Mouse (Mus musculus) lung, embryonic 14.5 days (tissue): ENCODE measurements around the gene Nupl1. TPM values are rescaled to one million over a fixed set of nuclear protein-coding genes. Genes with fewer than 3 reads are reported as not detected.

ENCODE experiments used
- ATAC-seq: fragments of 200-750 bp; cut with Nextera tagmentation; 2 replicates; pipeline ENCODE4 v1.8.0; 2017; ENCODE audit warnings: mild to moderate bottlenecking, moderate TSS enrichment, moderate library complexity; ENCODE audit not compliant: insufficient read depth
- DNase-seq: peaks from one replicate; pipeline ENCODE4 v3.0.0-alpha.2; 2015
- H3K27ac ChIP-seq: fragments of 300-500 bp; sonication (generic); 2 replicates; pipeline ENCODE4 v1.5.1; 2014; ENCODE audit warnings: low read depth, mild to moderate bottlenecking, moderate library complexity
- H3K27me3 ChIP-seq: fragments of 300-500 bp; sonication (generic); 2 replicates; pipeline ENCODE4 v1.6.1; 2014; ENCODE audit warnings: low read length, control low read depth; ENCODE audit not compliant: insufficient read depth
- H3K36me3 ChIP-seq: fragments of 300-500 bp; sonication (generic); 2 replicates; pipeline ENCODE4 v1.6.1; 2014; ENCODE audit warnings: control low read depth; ENCODE audit not compliant: insufficient read depth
- H3K4me1 ChIP-seq: fragments of 300-500 bp; sonication (generic); 2 replicates; pipeline ENCODE4 v1.6.1; 2014; ENCODE audit warnings: antibody characterized with exemption, control low read depth; ENCODE audit not compliant: insufficient read depth
- H3K4me2 ChIP-seq: fragments of 300-500 bp; sonication (generic); 2 replicates; pipeline ENCODE4 v1.6.1; 2014; ENCODE audit warnings: mild to moderate bottlenecking
- H3K4me3 ChIP-seq: fragments of 300-500 bp; sonication (generic); 2 replicates; pipeline ENCODE4 v1.5.1; 2014; ENCODE audit warnings: low read depth, low read length
- H3K9ac ChIP-seq: fragments of 300-500 bp; sonication (generic); 2 replicates; pipeline ENCODE4 v1.6.1; 2014
- H3K9me3 ChIP-seq: fragments of 300-500 bp; sonication (generic); 2 replicates; pipeline ENCODE4 v1.6.1; 2016; ENCODE audit warnings: low read depth, low read length, control low read depth
- CTCF ChIP-seq: IDR thresholded peaks from 2 replicates; pipeline ENCODE4 v1.5.1; 2016; ENCODE audit warnings: antibody characterized with exemption, low read depth
- WGBS: fragments of 180-500 bp; shearing (Covaris S2); extraction: QIAGEN DNeasy Blood & Tissue Kit; methylation state at CpG from one replicate; pipeline ENCODE4 v1.1.7; 2014; 5-methylcytosine and 5-hydroxymethylcytosine counted together
- microRNA counts: library from miRNA; unstranded; fragments of <30 nt; microRNA quantifications from one replicate; lab custom pipeline; 2016
- microRNA-seq: library from miRNA; unstranded; fragments of <30 nt; microRNA quantifications from one replicate; pipeline ENCODE4, GENCODE M21; 2016; ENCODE audit warnings: borderline number of aligned reads
- polyA plus RNA-seq: library from polyadenylated mRNA; unstranded; fragments of >200 nt; fragmentation: Nextera tagmentation; extraction: Ambion mirVana; gene quantifications from 2 replicates; pipeline ENCODE4 v1.2.1, GENCODE M21; 2014

The Nupl1 gene
- polyA plus RNA-seq, 1 experiment from 2014 or later, result not detected

DNA sequence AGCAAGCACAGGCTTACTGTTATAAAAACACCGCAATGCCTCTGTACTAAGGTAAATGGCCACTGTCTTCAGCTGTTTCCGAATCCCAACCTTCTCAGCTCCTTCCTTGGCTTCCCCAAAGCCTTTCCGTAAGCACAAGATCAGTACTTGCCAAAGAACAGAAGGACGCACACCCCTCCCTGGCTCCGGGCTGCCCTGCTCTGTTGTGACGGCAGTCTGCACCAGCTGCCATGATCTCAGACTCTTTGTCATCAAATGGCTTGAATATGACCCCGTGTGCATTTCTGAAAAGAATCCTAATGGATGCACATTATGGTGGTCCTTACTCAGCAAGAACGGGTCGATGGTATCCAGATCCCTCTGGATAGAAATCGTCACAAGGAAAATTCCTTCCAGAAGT is 108.0 kb downstream of the Nupl1 start:
- no peaks in the 10 kb centered on the region for H3K4me1 ChIP-seq
- no peak overlapping the region for H3K4me3 ChIP-seq
- H3K9ac ChIP-seq, result no peak overlapping the region
- H3K27ac ChIP-seq, result no peak overlapping the region
- no peak overlapping the region for H3K4me2 ChIP-seq
- DNase-seq (no peak), ATAC-seq (no peak)
- no peaks in the 10 kb centered on the region for H3K36me3 ChIP-seq
- 74% methylated on average over 10 of the region's 10 CpGs for WGBS
- no peaks in the 10 kb centered on the region for H3K27me3 ChIP-seq
- no peaks in the 10 kb centered on the region for H3K9me3 ChIP-seq
- TF ChIP-seq CTCF, result no peak

DNA sequence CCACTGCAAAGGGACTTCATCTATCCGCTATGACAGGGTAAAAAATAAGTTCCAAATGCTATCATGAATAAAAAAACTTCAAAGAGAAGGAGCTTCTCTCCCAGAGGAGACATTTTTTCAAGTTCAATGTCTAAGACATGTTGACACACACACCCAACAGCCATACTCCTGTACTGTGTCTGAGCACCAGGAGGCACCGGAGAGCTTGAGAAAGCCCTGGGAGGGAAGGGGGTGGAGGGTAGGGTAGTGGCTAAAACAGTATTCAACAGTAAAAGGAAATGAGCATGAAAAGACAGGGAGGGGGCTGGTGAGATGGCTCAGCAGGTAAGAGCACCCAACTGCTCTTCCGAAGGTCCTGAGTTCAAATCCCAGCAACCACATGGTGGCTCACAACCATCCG is 112.9 kb downstream of the Nupl1 start:
- H3K9ac ChIP-seq, result no peak overlapping the region
- no peak for TF ChIP-seq CTCF
- no peaks in the 10 kb centered on the region for H3K4me1 ChIP-seq
- WGBS, result 86% methylated on average over 3 of the region's 4 CpGs
- ATAC-seq (no peak), DNase-seq (no peak)
- H3K4me3 ChIP-seq, result no peak overlapping the region
- H3K36me3 ChIP-seq, result no peaks in the 10 kb centered on the region
- no peak overlapping the region for H3K27ac ChIP-seq
- no peak overlapping the region for H3K4me2 ChIP-seq
- no peaks in the 10 kb centered on the region for H3K27me3 ChIP-seq
- H3K9me3 ChIP-seq, result no peaks in the 10 kb centered on the region

DNA sequence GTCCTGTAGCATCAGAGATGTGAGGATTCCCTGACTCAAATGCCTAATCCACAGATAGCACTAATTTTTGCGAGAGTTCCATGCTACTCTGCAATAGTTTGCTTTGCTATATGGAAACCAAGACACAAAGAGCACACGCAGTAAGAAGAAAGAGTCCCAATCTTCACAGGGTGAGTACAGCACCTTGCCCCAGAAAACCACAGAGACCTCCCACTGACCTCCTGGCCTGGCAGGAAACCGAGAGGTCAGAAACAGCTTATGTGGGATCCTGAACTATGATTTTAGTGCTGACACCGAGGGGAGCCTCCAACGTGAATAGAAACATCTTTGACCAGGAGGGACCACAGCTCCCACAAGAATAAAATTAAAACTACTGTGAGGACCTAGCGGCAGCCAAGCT is 113.4 kb downstream of the Nupl1 start:
- Histone ChIP-seq H3K27ac (no peak overlapping the region), H3K36me3 (no peaks in the 10 kb centered on the region), H3K4me1 (no peaks in the 10 kb centered on the region), H3K27me3 (no peaks in the 10 kb centered on the region), H3K4me3 (no peak overlapping the region), H3K4me2 (no peak overlapping the region), H3K9ac (no peak overlapping the region), H3K9me3 (no peaks in the 10 kb centered on the region)
- ATAC-seq, result no peak
- TF ChIP-seq CTCF, result no peak
- no peak for DNase-seq
- 62% methylated on average over 6 of the region's 6 CpGs for WGBS

DNA sequence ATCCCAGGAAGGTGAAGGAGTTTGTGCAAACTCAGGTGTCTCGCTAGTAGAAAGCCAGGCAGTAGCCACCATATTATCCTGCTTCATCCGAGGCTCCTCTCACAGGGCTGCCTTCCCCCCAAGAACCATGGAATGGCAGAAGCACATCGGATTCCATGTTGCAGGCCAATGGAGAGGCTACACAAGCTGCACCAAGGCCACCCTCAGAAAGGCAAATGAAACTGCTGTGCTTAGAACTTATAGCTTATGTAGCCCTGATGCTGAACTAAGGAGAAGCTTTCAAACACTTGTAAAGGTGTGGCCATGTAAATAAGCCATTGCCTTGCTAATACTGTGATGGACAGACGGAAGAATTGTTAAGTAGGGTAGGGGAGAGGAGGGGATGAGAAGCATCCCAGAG is 115.4 kb downstream of the Nupl1 start:
- Histone ChIP-seq H3K27ac (no peak overlapping the region), H3K4me1 (no peaks in the 10 kb centered on the region), H3K4me2 (no peak overlapping the region), H3K9me3 (no peaks in the 10 kb centered on the region), H3K4me3 (no peak overlapping the region), H3K9ac (no peak overlapping the region), H3K27me3 (no peaks in the 10 kb centered on the region), H3K36me3 (no peaks in the 10 kb centered on the region)
- 81% methylated on average over 4 of the region's 4 CpGs for WGBS
- ATAC-seq, result no peak
- no peak for DNase-seq
- no peak for TF ChIP-seq CTCF

DNA sequence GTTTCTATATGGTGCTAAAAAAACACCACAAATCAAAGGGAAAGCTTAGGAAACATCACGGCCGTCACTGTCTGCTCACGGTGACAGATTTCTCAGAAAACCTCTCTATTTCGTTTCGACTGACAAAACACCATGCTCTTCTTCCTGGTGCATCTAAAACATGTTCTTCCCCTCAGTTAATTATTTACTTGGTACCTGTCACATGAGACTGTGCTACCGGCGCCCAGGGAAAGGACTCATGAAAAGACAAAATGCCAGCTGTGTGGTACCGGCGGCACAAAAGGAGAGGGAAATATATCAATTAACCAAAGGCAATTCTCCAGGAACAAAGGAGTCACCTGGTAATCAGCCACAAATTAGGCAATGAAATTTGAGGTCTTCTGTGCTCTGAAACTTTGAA is 116.5 kb downstream of the Nupl1 start:
- DNase-seq, result no peak
- no peak for TF ChIP-seq CTCF
- Histone ChIP-seq H3K4me3 (no peak overlapping the region), H3K27ac (no peak overlapping the region), H3K27me3 (no peaks in the 10 kb centered on the region), H3K36me3 (no peaks in the 10 kb centered on the region), H3K9me3 (no peaks in the 10 kb centered on the region), H3K4me1 (no peaks in the 10 kb centered on the region), H3K4me2 (no peak overlapping the region), H3K9ac (no peak overlapping the region)
- ATAC-seq, result no peak
- WGBS, result 79% methylated on average over 9 of the region's 9 CpGs

MicroRNA genes within 50 kb of the gene (microRNA counts, 519-probe panel; counts per million panel counts)
- microRNA mmu-miR-719 (lab: Ali Mortazavi, UCI), result 30.5 counts per million

Small RNA genes lying within 50 kb of the gene (microRNA-seq; reads per million reads assigned to microRNA genes)
- not detected for gene Mir719

Other genes starting within 250 kb of the Nupl1 start
- gene Atp8a2, start 54.3 kb downstream of the Nupl1 start, polyA plus RNA-seq, result 0.95 and 1.6 TPM in 2 replicates
- gene Gm49336, start 76 bp upstream of the Nupl1 start, polyA plus RNA-seq, result 62.2 and 65.8 TPM in 2 replicates
- gene Mtmr6, start 13.8 kb upstream of the Nupl1 start, polyA plus RNA-seq, result 34.0 and 34.9 TPM in 2 replicates
- 1.3 and 2.0 TPM in 2 replicates for gene Amer2, start 121.8 kb upstream of the Nupl1 start, polyA plus RNA-seq